Mouse (Mus musculus) MEL (cell line): ENCODE measurements at regions not wholly inside any gene's neighbourhood (a gene's known extent, or its start where the extent isn't known, plus 50 kb on each side); places are given as distances from the start of the nearest gene placed in this dataset.

Source experiments
- CHD1 ChIP-seq: IDR thresholded peaks from 2 replicates; pipeline ENCODE4 v1.6.1; 2012; ENCODE audit warnings: low read depth, mild to moderate bottlenecking, inconsistent platforms, low read length, improper control_type of control experiment
- CTCF ChIP-seq, 3 experiments: IDR thresholded peaks in 2 of 3; conservative IDR thresholded peaks in 1 of 3; 2 replicates each; pipeline ENCODE4 v1.5.1; 2011 to 2012; ENCODE audit warnings: low read length in 3 of 3, low read depth in 2 of 3, mild to moderate bottlenecking in 2 of 3, improper control_type of control experiment in 1 of 3, inconsistent platforms in 1 of 3, mixed read lengths in 1 of 3, moderate library complexity in 1 of 3; ENCODE audit not compliant: control insufficient read depth in 1 of 3, insufficient read depth in 1 of 3, poor library complexity in 1 of 3, severe bottlenecking in 1 of 3
- ETS1 ChIP-seq: IDR thresholded peaks from 2 replicates; pipeline ENCODE4 v1.6.1; 2012; ENCODE audit warnings: low read depth, mild to moderate bottlenecking, inconsistent platforms, low read length, improper control_type of control experiment, moderate library complexity
- GABPA ChIP-seq: IDR thresholded peaks from 2 replicates; pipeline ENCODE4 v1.6.1; 2012; ENCODE audit warnings: low read depth, mild to moderate bottlenecking, inconsistent platforms, low read length, improper control_type of control experiment, moderate library complexity
- GATA1 ChIP-seq: IDR thresholded peaks from 2 replicates; pipeline ENCODE4 v1.6.1; 2011; ENCODE audit warnings: low read depth, low read length, improper control_type of control experiment
- MAX ChIP-seq: IDR thresholded peaks from 2 replicates; pipeline ENCODE4 v1.6.1; 2011; ENCODE audit warnings: low read length, improper control_type of control experiment
- NRF1 ChIP-seq: IDR thresholded peaks from 2 replicates; pipeline ENCODE4 v1.6.1; 2014; ENCODE audit warnings: low read depth, mild to moderate bottlenecking, inconsistent platforms, low read length, improper control_type of control experiment, moderate library complexity; ENCODE audit not compliant: poor library complexity, insufficient read depth, severe bottlenecking
- POLR2A ChIP-seq, 2 experiments: IDR thresholded peaks; 2 replicates each; pipeline ENCODE4 v1.6.1; 2011 to 2012; ENCODE audit warnings: low read length in 2 of 2, mild to moderate bottlenecking in 2 of 2, control low read depth in 1 of 2, improper control_type of control experiment in 1 of 2, low read depth in 1 of 2, moderate library complexity in 1 of 2; ENCODE audit not compliant: control insufficient read depth in 1 of 2, insufficient read depth in 1 of 2, poor library complexity in 1 of 2
- TBP ChIP-seq: IDR thresholded peaks from 2 replicates; pipeline ENCODE4 v1.8.0; 2011; ENCODE audit warnings: low read depth, low read length, improper control_type of control experiment
- TCF12 ChIP-seq: IDR thresholded peaks from 2 replicates; pipeline ENCODE4 v1.6.1; 2014; ENCODE audit warnings: low read depth, mild to moderate bottlenecking, inconsistent platforms, low read length, improper control_type of control experiment, moderate library complexity

- no peak for TF ChIP-seq CTCF (IDR thresholded peaks at IDR 0.05 in 2 of 3, conservative IDR thresholded peaks at IDR 0.05 in 1 of 3; ENCODE audit: control insufficient read depth in 1 of 3, insufficient read depth in 1 of 3, low read depth in 2 of 3, low read length in 3 of 3, poor library complexity in 1 of 3, severe bottlenecking in 1 of 3)
- no peak for TF ChIP-seq POLR2A (IDR thresholded peaks at IDR 0.05; ENCODE audit: control insufficient read depth in 1 of 2, insufficient read depth in 1 of 2, low read depth in 1 of 2, low read length in 2 of 2, poor library complexity in 1 of 2)
- TF ChIP-seq MAX = no peak
- TF ChIP-seq TBP = no peak
- no peak for TF ChIP-seq ETS1
- no peak for TF ChIP-seq TCF12
- TF ChIP-seq NRF1 = no peak
- no peak for TF ChIP-seq CHD1
- TF ChIP-seq GABPA = no peak
- no peak for TF ChIP-seq GATA1
These were observed 2905.6 kb upstream of the 5930422O12Rik start for GRCm38 (mm10) chr8:30522806-30523462.
